Mouse (Mus musculus) small intestine, adult 2 months (tissue): ENCODE results near the gene Nipsnap3b. TPM values are rescaled to one million over a fixed set of nuclear protein-coding genes. Genes with fewer than 3 reads are reported as not detected.

Source experiments
- H3K27ac ChIP-seq: fragments of 200-500 bp; 2 replicates; pipeline ENCODE4 v1.5.1; 2012; ENCODE audit warnings: low read depth, low read length, control low read depth, inconsistent platforms; ENCODE audit not compliant: insufficient read depth
- H3K27me3 ChIP-seq: fragments of 200-500 bp; 2 replicates; pipeline ENCODE4 v1.6.1; 2012; ENCODE audit warnings: mild to moderate bottlenecking, moderate library complexity, low read length, inconsistent platforms; ENCODE audit not compliant: control insufficient read depth, insufficient read depth
- H3K36me3 ChIP-seq: fragments of 200-500 bp; 2 replicates; pipeline ENCODE4 v1.6.1; 2012; ENCODE audit warnings: mild to moderate bottlenecking, low read length, control low read depth, inconsistent platforms; ENCODE audit not compliant: control insufficient read depth, insufficient read depth
- H3K4me1 ChIP-seq: fragments of 200-500 bp; 2 replicates; pipeline ENCODE4 v1.6.1; 2012; ENCODE audit warnings: low read length, inconsistent platforms, mixed read lengths; ENCODE audit not compliant: control insufficient read depth, insufficient read depth, insufficient read length
- H3K4me3 ChIP-seq: fragments of 200-500 bp; 2 replicates; pipeline ENCODE4 v1.5.1; 2012; ENCODE audit warnings: low read depth, mild to moderate bottlenecking, control low read depth, inconsistent platforms, low read length, moderate library complexity
- CTCF ChIP-seq: fragments of 200-500 bp; IDR thresholded peaks from 2 replicates; pipeline ENCODE4 v1.5.1; 2012; ENCODE audit warnings: low read depth, mild to moderate bottlenecking, control low read depth, inconsistent platforms, low read length, moderate library complexity, mixed read lengths; ENCODE audit not compliant: insufficient replicate concordance, insufficient read length; ENCODE audit errors: extremely low read depth
- POLR2A ChIP-seq: fragments of 200-500 bp; IDR thresholded peaks from 2 replicates; pipeline ENCODE4 v1.6.1; 2012; ENCODE audit warnings: low read depth, mild to moderate bottlenecking, control low read depth, inconsistent platforms, low read length, moderate library complexity
- WGBS: fragments of 180-500 bp; shearing (Covaris S2); methylation state at CpG from one replicate; pipeline ENCODE4 v1.1.7; 2018; 5-methylcytosine and 5-hydroxymethylcytosine counted together
- polyA plus RNA-seq: library from polyadenylated mRNA; depleted of rRNA; stranded (reverse); fragments of >200 nt; gene quantifications from 2 replicates; pipeline ENCODE4 v1.2.3, GENCODE M21; 2012

Gene Nipsnap3b
- polyA plus RNA-seq, 1 experiment = 54.7 TPM

DNA sequence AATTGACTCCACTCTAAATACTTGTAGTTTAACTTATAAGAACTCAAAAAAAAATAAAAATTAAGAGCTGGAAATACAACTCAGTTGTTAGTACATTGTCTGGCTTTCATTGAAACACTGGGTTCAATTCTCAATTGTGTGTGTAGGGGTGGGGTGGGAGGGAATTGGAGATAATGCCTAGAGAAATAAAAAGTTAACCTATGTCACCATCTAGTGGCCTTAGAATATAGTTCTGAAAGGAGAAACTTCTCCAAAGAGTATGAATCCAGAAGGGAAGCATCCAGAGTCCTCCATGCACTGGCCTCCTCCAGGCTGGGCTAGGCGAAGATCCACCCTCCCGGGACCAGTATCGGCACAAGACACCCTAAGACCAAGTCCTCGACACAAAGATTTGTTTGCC, 2.5 kb upstream of the Nipsnap3b start:
- no peak overlapping the region for H3K27ac ChIP-seq
- H3K36me3 ChIP-seq = 0 out of 2 replicates have a peak, but pooled peaks cover under 1% of the 10 kb centered on the region
- no peak for TF ChIP-seq CTCF
- no peak for TF ChIP-seq POLR2A
- no peak overlapping the region for H3K4me3 ChIP-seq
- H3K4me1 ChIP-seq = peaks cover 5% of the 10 kb centered on the region; the same call in 1 of the 2 replicates
- WGBS = 56% methylated on average over 4 of the region's 4 CpGs
- H3K27me3 ChIP-seq = no peaks in the 10 kb centered on the region

DNA sequence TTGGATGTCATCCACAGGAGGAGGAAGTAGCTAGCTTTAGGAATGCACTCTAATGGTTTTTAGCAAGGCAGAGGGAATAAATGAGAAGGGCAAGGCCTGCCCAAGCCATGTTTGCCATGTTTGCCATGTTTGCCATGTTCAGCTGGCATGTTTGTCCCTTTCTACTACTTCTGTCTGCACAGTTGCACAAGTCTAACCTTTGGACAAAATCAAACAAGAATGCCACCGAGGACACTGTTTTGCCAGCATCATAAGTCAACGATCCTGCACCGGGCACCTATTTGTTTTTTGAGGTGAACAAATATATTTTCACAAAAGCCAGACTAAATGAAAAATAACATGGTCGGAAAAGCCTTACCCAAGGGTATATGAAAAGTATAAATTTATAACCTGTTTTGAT, 1.8 kb upstream of the Nipsnap3b start:
- TF ChIP-seq CTCF = no peak
- no peak for TF ChIP-seq POLR2A
- Histone ChIP-seq H3K27ac (no peak overlapping the region), H3K4me3 (no peak overlapping the region), H3K4me1 (peaks cover 5% of the 10 kb centered on the region; the same call in 1 of the 2 replicates), H3K27me3 (no peaks in the 10 kb centered on the region), H3K36me3 (peaks cover 3% of the 10 kb centered on the region; the same call in 1 of the 2 replicates)
- 76% methylated on average over 4 of the region's 4 CpGs for WGBS

DNA sequence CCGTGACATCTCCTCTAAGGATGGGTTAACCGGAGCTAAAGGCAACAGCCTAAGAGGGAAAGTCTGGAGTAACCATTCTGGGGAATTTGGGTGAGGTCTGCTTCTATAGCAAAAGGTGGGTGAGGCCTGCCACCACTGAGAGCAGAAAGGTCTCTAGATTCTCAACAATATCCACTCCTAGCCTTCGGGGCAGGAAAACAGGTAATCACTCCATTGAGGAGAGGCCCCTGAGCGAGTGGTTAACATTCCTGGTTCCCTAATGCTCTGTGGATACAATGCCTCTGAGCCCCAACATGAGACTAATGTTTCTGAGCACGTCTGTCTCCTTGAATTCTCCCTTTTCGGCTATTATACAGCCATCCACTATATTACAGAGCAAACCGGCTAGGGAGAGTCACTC, 2.7 kb downstream of the Nipsnap3b start:
- 94% methylated on average over 7 of the region's 7 CpGs for WGBS
- H3K27ac ChIP-seq = no peak overlapping the region
- TF ChIP-seq CTCF (no peak), POLR2A (no peak)

DNA sequence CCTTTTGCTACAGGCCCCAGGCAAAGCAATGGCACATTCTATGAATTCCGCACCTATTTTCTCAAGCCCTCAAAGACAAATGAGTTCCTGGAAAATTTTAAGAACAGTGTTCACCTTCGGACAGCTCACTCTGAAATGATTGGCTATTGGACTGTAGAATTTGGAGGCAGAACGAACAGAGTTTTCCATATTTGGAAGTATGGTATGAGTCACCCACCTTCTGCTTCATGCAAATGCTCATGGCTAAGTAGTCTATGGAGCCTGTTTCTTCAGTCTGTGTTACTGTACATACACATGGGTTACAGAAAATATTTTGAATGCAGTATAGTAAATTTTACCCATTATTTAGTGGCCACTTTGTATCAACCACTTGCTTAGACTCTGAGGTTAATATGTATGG, 3.3 kb downstream of the Nipsnap3b start:
- H3K4me1 ChIP-seq = peaks cover 5% of the 10 kb centered on the region; the same call in 1 of the 2 replicates
- 93% methylated on average over 3 of the region's 3 CpGs for WGBS
- TF ChIP-seq CTCF (no peak), POLR2A (no peak)
- no peaks in the 10 kb centered on the region for H3K27me3 ChIP-seq
- H3K27ac ChIP-seq = no peak overlapping the region
- H3K36me3 ChIP-seq = peaks cover 31% of the 10 kb centered on the region
- H3K4me3 ChIP-seq = no peak overlapping the region

More for the DNA sequence above, 2.7 kb downstream of the Nipsnap3b start:
- Histone ChIP-seq H3K27me3 (no peaks in the 10 kb centered on the region), H3K4me1 (peaks cover 5% of the 10 kb centered on the region; the same call in 1 of the 2 replicates), H3K4me3 (no peak overlapping the region), H3K36me3 (peaks cover 28% of the 10 kb centered on the region)

DNA sequence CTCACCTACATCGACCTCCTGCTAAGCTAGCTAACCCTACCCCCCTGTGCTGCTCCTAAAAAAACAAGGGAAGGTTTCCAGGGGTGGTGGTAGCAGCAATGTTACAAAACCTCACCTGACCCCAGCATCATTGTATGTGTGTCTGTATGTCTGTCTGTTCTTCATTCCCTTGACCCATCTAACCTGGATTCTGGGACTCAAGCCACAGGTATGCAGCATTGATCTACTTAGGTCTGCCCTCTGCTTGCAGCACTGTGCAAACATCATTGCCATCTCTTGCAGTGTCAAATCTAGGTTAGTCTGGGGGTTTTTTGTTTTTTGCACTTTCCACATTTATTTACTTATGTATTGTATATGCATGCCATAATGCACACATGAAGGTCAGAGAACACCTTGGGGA, 6.7 kb downstream of the Nipsnap3b start:
- WGBS = 98% methylated on average over 1 of the region's 1 CpGs
- Histone ChIP-seq H3K36me3 (peaks cover 42% of the 10 kb centered on the region), H3K4me1 (peaks cover 7% of the 10 kb centered on the region), H3K4me3 (no peak overlapping the region), H3K27ac (no peak overlapping the region), H3K27me3 (no peaks in the 10 kb centered on the region)
- no peak for TF ChIP-seq CTCF
- TF ChIP-seq POLR2A = no peak

DNA sequence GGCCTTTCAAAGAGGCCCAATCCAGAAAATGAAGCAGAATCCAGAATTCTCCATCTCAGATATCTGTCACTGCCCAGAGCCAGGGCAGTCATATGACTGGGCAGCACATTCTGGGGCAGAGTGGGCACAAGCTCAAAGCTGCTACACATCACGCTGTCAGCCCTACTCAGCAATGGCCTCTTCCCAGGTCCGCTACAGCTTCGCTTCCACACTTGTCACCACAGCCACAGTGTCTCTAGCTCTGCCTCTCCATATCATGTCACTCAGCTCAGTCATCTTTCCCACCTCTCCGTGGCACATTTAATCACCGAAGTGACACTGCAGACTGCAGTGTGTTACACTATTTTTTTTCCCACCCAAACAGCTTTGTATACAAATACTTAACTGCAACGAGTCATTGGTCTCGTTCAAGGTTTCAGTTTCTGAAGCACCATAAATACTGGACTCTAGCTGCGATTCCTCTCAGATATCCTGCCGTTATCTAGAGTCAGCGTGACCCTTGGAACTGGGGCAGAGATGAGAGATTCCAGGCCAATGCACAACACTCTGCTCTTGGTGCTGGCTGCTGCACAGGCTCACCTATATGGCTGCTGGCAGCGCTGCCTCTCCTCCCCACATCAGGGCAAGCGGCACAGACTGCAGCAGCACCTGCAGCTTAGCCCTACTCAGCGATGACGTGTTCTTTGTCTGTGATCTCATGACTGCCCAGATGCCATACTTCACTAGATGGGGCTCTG, 11.7 kb downstream of the Nipsnap3b start:
- no peak overlapping the region for H3K4me3 ChIP-seq
- peaks cover 16% of the 10 kb centered on the region for H3K4me1 ChIP-seq
- whole genome bisulfite sequencing = 39% methylated on average over 14 of the region's 14 CpGs
- peaks cover 18% of the 10 kb centered on the region for H3K36me3 ChIP-seq
- no peaks in the 10 kb centered on the region for H3K27me3 ChIP-seq
- H3K27ac ChIP-seq = peak overlapping the region; percentile 57
- TF ChIP-seq CTCF (no peak), POLR2A (no peak)

DNA sequence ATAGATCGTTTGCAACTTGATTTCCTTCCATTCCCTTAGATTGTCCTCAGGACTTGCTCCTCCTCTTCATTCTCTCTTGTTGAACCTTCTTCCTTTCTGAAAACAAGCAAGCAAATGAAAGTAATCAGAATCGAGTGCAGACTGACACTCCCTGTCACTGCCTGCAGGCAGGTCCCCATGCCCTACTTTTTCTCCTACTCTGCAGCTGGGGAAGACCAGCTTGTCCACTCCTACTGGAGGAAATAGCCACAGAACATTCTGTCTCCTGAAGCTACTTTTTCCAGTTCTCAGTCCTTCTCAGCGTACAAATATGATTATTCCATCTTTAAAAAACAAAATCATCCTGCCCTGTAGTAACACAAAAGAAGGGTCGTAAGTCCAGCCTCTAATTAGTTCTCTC, 12.7 kb downstream of the Nipsnap3b start:
- H3K4me1 ChIP-seq = peaks cover 17% of the 10 kb centered on the region
- TF ChIP-seq CTCF = no peak
- no peak for TF ChIP-seq POLR2A
- H3K36me3 ChIP-seq = peaks cover 14% of the 10 kb centered on the region
- no peak overlapping the region for H3K27ac ChIP-seq
- H3K27me3 ChIP-seq = no peaks in the 10 kb centered on the region
- H3K4me3 ChIP-seq = no peak overlapping the region
- 61% methylated on average over 4 of the region's 4 CpGs for WGBS
